Mouse (Mus musculus): ENCODE results near the gene Vti1a. TPM values are rescaled to one million over a fixed set of nuclear protein-coding genes. Genes with fewer than 3 reads are reported as not detected.
A peak's percentile ranks its signal among the peaks of the same experiment; 100 is the strongest.

The Vti1a gene
- total RNA-seq, 2 experiments from 2014 or later: 60.2 to 60.5 TPM

DNA sequence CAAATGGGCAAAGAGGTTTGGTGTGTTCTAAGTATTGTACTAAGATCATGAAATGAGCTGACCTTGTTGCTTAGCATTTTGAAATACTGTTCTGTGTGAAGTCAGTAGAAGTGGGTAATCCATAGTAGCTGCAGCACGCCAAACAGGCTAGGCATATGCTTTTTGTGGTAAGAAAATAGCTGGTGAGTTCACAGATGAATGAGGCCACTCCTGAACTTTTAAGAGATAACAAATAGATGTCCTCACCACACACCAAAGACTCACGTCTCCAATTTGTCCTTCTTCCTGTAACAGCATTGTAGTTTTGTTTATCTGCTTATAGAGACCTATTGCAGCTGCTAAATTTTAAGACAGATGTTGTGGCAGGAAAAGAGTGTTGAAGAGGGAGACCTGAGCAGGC lies 62.8 kb downstream of the Vti1a start:
- no peak for DNase-seq (ENCODE audit: low spot score in 2 of 2)

DNA sequence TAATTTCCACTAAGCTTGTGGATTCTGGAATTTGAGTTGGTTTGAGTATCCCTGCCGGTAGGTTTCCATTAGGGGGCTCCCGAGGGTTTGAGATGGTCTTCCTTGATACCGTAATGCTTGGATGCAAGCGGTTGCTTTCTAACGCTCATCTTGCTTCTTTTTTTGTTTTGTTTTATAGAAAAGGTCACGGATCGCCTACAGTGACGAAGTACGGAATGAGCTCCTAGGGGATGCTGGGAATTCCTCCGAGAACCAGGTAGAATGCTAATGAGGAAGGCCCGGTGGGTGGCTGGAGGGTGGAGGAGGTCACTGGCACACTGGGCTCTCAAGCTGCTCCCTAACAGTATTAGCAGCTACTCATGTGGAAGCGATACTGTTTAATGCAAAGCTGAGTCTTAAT lies 64.7 kb downstream of the Vti1a start:
- DNase-seq (ENCODE audit: low spot score in 2 of 2): no peak

DNA sequence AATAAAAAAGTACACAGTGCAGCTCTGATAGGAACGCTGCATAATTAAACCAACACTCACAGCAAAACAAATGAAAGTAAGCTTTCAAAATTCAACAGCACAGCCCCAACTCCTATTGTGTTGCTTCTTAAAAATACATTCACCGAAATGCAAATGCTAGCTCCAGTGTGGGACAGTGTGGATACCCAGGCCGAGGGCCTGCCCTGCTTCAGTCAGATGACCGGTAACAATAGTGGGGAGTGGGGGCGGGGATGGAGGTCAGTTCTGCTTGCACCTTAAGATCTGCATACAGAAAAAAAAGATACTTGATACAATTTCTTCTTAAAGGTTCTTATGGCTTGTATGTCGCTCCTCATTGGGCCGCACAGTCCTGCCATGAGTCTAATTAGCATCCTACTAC lies 65.2 kb downstream of the Vti1a start:
- DNase-seq (ENCODE audit: low spot score in 2 of 2): no peak

DNA sequence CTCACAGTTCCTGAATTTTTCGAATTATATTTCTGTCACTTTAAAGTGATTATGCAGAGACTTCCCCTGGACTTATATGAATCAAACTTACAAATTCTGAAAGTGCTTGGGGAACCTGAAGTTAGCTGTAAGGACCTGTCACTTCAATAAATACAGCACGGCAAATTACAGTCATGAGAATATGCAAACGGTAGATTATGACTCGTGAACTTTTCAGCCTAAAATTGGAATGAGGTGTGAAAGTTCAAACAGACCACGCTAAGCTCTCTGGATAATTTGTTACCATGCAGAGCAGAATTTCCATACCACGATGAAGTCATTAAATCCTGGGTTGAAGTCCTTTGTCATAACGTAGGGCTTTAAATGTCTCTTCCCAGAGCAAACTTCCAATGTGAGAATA lies 66.7 kb downstream of the Vti1a start:
- no peak for DNase-seq (ENCODE audit: low spot score in 2 of 2)

DNA sequence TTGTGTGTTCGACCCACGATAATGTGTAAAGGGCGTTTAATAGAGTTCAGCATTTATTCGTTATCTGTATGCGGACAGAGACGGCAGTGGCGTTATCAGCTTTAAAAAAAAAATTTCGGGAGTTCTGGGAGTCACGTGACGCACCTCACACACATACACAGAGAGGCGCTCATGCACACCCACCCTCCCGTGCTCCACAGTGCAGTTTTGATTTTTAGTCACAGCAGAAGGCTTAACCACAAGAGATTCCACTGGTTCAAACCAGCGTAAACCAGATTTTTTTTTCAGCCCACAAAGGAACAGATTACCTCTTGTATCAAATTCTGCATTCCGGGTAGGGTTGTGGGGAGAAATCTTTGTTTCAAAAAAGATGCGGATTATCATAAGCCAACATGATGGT lies 68.5 kb downstream of the Vti1a start:
- DNase-seq (ENCODE audit: low spot score in 2 of 2): no peak

DNA sequence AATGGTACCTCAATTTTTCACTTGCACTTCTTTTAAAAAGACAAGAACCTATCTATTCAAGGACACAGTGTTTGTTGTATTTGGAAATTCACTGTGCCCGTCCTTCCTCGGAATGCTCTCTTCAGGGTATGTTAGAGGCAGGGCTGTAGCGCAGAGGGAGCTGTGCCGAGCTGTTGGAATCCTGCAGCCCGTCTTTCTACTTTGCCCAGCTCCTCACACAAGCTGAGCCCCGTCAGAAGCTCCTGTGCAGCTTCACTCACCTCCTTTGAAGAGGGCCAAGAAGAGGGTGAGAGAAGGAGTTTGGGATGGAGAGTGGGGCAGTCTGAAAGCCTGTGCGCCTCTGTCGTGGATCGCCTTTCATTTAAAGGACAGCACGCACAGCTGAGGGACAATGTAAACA lies 72.9 kb downstream of the Vti1a start:
- DNase-seq (ENCODE audit: low spot score in 2 of 2): no peak

DNA sequence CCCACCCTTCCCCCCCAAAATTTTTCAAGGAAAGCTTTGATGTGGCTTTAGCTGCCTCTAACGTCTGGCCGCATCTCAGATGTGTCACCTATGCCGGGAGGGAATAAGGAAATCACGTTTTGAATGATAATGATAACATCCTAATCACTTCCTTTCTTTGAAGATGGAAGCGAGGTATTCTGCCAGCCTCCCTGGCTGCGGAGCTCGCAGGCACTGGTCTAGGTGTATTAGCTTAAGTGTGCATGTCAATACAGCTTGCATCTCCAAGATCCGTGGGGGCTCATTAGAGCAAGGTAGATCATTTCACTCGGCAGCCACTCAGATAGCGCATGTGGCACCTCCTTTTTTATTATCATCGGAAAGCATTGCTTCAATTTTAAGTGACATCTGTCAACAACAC lies 74.2 kb downstream of the Vti1a start:
- DNase-seq (ENCODE audit: low spot score in 2 of 2): no peak

DNA sequence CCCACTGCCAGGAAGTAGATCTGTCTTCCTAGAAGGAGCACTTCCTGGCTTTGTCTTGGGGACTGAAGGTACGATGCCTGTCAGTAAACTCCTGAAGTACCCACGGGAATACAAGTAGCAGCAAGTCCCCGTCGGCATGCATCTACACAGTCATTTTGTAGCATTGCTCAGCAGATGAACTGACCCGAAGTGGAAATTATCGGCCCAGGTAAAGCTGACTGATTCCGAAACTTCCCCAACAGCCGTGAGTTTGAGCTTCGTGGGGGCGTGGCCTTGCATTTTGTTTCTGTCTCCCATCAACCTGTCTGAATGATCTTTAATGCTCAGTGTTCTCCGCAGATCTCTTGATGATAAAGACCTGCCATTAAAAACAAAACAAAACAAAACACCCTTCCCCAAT lies 85.5 kb downstream of the Vti1a start:
- no peak for DNase-seq (ENCODE audit: low spot score in 2 of 2)

DNA sequence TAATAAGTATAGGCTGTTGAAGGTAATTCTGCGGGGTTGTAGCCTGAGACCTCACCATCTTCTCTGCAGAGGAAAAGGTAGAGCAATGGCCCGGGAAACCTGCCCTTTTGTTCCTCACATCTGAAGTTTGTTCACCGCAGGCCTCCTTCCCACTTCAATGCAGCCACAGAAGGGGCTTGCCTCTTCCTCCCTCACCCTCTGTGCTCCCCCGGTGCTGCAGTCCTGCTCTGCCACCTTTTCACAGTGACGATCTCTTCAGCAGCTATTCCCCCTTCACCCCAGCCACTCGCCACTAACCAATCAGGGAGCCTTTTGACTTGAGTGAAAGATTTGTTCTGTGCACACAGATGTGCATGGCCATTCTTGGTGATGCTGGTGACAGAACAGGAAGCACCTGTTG lies 92.4 kb downstream of the Vti1a start:
- no peak for DNase-seq (ENCODE audit: low spot score in 2 of 2)

DNA sequence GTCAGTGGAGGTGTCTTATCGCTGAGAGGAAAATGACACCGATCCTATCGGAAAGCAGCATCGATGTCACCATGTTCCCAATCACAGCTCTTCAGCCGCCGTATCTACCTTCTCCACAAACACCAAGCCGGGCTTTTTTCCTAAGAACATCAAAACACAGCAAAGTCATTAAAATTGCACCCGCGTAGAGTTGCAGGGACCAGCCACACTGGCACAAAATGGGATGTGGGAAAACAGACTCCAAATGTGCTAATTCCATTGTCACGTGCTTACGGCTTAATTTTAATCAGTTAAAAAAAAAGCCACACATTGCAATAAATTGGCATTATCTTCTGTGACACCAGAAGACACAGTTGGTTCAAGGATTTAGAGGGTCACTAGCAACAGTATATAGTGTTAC lies 95.3 kb downstream of the Vti1a start:
- no peak for DNase-seq (ENCODE audit: low spot score in 2 of 2)

DNA sequence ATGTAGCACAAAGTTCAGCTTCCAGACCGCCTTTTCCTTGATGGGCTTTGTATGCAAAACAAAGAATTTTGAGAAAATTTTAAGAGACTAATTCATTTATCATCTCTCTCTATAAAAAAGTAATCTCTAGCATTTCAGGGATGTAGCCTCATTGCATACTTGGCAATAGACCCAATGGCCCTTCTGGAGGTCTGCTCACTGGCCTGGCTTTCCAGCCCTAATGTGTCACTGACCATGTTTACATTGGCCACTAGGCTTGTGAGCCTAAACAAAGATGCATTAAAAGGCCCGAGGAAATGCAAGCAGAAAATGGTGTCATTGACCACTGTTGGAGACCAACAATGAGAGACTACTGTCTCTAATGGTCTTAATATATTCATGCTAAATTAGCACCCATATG lies 95.8 kb downstream of the Vti1a start:
- no peak for DNase-seq (ENCODE audit: low spot score in 2 of 2)

DNA sequence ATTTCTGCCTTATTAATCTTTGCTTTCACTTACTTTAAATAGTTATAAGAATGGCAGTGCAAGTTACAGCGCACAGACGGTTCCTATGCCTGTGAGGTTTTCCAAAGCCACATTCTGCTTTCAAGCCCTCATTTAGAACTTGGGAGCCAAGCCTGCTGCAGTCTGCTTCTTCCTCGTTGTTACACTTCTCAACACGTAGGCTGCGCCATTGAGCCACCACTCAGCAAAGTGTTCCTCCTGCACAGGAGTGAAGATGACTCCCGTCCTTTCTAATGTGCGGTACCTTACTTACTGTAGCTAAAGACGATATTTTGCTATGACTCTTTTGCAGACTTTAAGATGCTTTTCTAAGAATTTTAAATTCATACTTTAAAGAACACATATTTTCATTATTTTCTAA lies 98.0 kb downstream of the Vti1a start:
- DNase-seq (ENCODE audit: low spot score in 2 of 2): peak in 1 of 2 experiments; percentile 36

DNA sequence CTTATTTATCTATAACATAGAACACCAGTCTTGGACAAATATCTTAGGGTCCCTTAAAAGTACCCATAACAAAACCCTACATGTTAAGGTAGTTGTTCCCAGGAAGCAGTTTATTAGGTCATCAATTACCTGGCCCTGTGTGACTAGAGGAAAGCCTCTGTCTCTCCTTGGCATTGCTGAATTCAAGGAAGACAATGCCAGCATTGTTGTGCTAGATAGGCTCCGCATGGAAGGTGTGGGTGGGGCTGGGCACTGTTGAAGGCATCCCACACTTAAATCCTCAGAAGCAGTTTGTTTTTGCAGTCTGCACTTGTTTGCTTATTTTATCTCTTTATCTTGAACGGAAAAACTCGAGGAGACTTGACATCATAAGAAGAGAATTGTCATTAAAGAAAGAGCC lies 102.7 kb downstream of the Vti1a start:
- DNase-seq (ENCODE audit: low spot score in 2 of 2): peak in 1 of 2 experiments; percentile 16

DNA sequence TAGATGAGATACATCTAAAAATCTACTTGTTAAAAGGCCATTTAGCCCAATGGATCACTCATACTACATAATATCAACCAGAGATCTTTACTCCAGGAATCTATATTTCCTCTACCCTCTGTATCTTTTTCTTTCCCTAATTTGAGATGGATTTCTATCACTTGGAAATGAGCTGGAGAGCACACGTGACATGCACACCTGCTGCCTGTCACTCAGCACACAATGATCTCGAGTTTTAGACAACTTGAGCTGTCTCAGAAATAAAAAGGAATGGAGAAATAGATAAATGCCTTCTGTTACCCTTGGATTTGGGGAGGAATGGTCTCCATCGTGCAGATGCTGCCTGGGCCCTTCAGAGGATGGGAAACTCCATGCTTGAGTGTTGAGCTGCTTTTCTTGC lies 103.9 kb downstream of the Vti1a start:
- no peak for DNase-seq (ENCODE audit: low spot score in 2 of 2)

DNA sequence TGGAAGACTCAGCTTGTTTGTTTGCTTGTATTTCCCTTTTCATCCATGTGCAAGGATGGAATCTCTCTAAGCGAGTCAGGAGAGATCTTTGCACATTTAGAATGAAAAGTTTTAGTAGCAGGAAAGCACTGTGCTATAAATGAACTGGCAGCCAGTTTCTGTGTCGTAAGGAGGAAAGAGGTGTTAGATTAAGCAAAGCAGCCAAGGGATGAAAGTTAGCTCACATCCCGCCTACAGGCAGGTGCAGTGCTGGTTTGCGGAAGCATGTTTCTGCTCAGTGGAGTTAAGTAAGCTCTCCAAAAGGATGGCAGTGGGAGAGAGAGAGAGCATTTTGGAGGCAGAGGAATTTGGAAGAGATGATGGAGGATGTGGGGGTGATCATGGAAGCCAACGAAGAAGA lies 105.7 kb downstream of the Vti1a start:
- no peak for DNase-seq (ENCODE audit: low spot score in 2 of 2)

DNA sequence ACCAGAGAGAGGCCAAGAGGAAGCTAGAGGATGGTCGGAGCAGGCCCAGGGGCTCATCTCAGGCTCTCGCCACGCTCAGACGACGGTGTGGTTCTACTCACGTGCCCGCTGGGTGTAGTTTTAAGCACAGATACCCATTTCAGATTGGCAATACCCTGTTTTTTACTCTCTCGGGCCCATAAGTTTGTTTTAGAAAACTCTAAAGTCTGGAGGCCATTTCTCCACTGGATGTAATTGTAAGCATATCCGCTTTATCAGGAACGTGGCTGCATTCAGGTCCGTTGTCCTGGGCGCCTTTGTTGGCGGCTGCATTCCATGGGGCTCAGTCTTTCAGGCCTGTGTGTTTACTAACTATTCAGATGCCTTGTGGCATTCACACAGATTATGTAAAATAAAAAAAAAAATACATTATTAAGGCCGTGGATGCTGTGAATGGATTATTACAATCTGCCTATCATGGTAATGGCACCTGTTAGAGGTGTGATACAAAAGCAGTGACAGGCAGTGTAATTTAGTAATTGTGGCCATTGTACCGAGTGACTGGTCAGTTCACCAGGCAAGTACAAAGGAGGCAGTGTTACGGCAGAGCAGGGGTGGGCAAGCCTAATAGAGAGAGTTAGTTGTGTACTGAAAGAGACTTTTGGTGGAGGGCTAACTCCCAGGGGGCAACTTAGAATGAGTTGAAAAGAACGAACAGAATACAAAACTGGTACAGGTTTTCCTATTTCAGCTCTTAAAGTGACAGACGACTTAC lies 106.4 kb downstream of the Vti1a start:
- DNase-seq (ENCODE audit: low spot score in 2 of 2): no peak

DNA sequence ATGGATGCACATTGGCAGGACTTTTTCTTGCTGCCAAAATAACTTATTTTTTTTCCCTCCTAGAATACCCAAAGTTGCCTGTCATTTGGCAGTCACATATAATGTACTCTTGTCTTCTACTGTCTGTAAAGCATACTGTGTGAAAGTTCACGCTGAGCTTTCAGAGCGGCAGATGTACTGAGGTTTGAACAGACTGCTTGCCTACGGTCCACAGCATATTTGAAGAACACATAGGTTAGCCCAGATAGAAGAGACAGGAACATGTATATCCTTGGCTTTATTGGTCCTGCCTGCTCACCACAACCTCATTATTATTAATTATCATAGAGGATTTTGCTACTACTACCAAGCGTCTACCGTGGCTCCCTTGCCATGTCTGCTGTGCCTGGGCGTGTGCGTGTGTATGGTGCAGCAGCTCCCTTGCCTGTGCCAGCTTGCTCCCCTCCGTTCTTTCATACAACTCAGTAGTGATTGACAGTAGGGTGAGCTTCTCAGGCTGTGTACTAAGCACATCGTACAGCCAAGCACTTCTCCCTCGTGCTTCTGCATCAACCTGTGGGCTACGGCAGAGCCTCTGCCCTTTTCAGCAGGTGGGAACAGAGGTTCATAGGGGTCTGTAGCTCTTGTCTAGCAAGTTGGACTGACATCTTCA lies 107.1 kb downstream of the Vti1a start:
- peak in 1 of 2 experiments; percentile 19 for DNase-seq (ENCODE audit: low spot score in 2 of 2)

DNA sequence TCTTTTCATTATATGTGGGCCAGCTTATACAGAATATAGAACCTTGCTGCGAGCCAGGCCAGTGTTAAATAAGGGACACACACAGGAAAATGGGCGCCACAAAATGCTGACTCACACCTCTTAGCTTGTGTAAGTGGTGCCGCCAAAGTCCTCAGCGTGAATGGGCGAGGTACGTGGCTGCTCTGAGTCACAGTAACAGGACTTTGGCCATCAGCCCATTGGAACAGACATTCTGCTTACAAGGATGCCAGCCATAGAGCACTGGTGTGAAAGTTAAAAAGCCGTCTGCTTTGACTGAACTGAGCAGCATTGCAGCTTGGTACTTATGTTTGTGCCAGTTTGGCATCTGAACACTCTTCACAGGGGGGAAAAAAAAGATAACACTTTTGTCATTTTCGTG lies 107.9 kb downstream of the Vti1a start:
- peak; percentile 71 to 85 for DNase-seq (ENCODE audit: low spot score in 2 of 2)

DNA sequence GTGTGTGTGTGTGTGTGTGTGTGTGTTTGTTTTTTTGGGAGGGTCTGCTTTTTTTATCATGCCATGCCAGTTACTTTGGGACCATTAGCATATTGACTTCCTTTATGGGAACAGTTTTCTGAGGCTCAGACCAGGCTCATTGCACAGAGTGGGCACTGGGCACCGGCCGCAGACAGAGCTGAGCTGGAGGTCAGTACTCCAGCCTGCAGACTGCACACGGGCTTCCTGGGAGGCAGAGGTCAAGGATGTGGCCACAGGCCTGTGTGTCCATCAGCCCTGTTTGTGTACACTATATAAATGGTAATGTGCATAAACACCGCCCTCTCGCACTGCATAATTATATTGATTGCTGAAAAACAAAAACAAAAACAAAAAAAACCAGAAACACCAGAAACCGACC lies 108.4 kb downstream of the Vti1a start:
- no peak for DNase-seq (ENCODE audit: low spot score in 2 of 2)

DNA sequence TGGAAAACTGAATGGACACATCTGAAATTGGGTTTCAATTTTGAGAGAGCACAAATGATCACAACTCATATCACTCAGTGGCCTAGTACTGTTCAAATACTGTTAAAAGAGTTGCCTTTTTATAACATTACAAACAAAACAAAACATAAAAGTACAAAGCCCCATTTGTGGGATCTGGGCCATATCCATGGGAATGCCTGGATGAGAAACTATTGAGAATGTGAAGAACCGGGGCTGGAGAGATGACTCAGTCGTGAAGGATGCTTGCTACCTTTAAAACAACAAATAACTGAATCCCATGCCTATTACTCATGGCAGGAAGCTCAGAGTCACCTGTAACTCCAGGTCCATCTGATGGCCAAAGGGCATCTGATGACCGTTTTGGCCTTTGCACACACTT lies 124.2 kb downstream of the Vti1a start:
- DNase-seq (ENCODE audit: low spot score in 2 of 2): no peak

DNA sequence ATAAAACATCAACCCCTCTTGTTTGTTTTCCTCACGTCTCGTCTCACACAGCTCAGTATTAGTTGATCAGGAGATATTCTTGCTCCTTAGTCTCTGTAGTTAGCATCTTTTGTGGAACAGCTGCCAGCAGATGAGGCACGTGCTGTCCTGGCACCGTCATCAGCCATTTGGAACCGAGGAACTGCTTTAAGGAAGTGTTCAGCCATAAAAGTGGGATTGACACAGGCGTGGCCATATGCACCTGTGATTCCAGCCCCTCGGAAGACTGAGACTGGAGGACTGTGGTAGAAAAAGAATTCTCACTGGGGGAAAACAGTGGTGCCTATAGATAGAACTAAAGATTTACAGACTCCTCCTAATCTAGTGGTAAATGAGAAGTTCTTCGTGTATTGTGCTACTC lies 127.5 kb downstream of the Vti1a start:
- no peak for DNase-seq (ENCODE audit: low spot score in 2 of 2)

DNA sequence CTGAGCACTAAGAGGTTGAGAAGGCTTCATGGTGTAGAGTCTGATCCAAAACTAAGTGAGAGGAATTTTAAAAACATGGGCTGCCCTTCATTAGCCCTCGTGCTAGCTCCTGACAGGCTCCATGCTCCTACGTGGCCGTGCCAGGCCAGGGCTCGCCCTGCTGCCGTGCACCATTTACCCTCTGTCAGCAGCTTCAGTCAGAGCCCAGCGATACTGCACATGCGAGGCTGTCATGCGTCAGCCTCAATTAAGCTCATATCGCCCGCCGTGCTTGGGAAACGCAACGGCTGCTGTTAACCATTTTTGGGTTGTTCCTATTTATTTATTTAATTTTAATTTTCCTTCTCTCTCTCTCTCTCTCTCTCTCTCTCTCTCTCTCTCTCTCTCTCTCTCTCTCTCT lies 133.0 kb downstream of the Vti1a start:
- no peak for DNase-seq (ENCODE audit: low spot score in 2 of 2)

DNA sequence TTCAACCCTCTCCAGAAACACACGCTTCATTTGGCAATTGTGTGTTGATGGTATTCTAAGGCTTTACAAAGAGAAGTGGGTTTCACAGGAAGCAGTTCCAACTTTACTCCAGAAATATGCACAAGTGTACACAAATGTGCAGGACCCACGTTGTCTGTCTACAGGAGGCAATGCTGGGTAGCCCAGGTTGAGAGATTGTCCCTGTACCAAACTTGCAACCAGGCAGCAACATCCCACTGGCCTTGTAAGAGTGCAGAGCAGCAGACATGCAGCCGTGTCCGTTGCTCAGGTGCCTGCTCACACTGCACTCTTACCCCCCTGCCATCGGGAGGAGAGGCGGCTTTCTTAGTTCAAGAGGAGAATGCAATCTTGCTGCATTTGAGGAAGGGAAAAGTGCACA lies 133.4 kb downstream of the Vti1a start:
- no peak for DNase-seq (ENCODE audit: low spot score in 2 of 2)
